Mouse (Mus musculus) kidney, postnatal 25 days (tissue): ENCODE measurements around the gene Gpr63.
"Not testable (repeated sequence)": the region's sequence is repeated elsewhere in the genome, so short reads cannot be mapped to it uniquely, and the experiment has no call there.

Experiments
- DNase-seq, 2 experiments: peaks; one replicate each; pipeline ENCODE4 v3.0.0; 2021; ENCODE audit warnings: mixed read lengths in 2 of 2

Gene Gpr63

DNA sequence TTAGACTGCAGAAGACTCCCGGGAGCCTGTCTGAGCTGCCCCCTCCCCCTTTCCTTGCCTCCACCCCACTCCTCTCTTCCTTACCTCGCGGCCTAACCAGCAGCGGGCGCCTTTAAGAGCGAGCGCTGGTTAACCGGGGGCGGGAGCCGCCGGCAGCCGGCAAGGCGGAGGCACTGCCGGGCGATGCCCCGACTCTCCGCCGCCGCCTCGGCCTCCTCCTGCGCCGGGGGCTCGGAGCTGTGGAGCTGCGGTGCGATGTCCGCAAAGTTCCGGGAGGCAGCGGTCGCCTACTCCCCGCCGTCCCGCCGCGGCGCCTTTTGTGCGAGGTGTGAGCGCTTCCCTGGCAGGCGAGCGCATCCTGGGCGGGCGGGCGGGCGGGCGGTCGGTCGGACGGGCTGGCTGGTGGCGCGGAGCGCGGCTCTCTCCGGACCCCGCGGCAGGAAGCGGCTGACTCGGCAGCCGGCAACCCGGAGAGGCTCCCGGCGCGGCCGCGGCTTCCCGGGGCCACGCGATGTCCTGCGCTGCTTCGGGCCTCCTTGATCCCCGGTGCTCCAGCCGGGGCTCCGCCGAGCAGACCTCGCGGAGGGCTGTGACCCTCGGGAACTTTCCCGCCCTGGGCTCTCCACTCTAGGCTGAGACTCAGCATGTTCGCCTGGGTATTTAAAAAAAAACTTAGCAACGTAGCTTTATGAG is at the start of gene Gpr63:
TSS of gene Gpr63 (plus strand) at position 109 of the 693 bp plus-strand sequence.
- DNase-seq = peak; percentile 57 to 81

DNA sequence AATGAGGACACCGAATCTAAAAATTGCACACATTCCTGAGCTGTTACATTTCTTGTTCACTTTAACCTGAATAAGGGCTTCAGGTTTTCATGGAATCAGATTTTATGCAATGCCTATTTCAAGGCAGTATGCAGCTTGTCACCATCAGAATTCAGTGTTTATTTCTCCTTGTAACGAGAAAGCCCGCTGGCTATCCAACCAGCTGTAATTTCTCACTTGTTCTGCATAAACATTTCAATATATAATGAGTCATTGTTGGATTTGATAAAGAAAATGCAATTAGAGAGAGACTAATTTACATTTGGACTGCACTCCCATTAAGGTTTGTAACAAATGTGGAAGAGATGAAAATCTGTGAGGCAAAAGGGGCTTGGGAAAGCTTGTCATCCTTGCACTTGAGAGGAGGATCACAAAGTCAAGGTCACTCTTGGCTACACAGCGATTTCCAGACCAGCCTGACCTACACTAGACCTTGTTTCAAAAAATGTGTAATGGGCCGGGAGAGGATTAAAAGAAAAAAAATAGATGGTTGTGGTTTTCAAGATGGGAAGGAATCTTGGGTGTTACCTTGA is 46.1 kb upstream of the Gpr63 start:
- DNase-seq = no peak

DNA sequence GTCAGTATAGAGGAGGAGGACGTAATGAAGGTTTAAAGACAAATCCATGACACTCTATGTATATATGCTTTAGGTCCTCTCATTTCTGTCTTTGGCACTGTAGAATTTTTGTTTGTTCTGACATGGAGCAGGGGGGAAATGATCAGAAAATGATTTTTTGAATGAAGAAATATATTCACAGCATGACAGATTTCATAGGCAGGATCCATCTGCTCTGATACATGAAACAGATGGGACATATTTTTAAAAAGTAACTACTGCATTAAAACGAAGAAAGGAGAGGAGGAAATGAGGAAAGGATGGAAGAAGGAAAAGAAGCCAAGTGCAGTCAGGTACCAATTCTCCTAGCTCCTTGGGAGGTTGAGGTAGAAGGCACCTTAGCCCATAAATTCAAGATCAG is 41.5 kb upstream of the Gpr63 start:
- DNase-seq = no peak

DNA sequence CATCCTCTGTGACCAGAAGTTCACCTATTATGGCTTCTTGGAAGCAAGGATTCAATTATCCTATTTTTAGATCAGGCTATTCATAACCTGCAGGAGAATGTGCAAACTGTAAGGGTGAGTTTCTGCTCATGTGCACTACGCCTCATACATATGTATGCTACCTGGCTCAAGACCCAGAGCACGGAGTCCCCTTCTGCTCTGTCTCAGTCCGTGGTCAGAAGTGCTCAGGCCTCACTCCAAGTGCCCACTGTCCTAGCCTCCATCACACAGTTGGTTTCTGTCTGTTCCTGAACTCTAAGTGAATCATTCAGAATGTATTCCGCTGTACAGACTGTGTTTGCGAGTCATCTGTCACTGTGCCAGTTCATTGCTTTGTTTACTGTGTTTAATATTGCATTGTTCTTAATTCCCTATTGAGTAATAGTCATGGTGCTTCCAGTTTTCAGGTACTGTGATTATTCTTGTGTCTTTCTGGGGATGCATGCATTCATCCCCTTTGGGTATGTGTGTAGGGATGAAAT is 37.9 kb upstream of the Gpr63 start:
- DNase-seq = no peak

DNA sequence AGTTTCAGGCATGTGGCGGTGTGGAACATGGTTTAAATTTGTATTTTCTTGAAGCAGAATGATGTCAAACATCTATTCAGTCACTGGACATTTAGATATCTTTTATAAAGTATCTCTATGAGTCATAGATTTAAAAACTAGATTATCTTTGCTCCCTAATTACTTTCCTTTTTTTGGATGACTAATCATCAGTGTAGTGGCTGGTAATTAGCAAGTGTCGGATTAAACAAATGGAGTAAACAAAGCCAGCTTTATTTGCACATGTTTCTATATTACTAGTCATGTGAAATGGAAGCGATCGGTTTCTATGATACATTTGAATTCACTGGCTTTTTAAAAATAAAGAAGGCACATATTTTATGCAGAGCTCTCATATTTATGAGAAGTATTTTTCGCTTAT is 37.3 kb upstream of the Gpr63 start:
- no peak for DNase-seq

DNA sequence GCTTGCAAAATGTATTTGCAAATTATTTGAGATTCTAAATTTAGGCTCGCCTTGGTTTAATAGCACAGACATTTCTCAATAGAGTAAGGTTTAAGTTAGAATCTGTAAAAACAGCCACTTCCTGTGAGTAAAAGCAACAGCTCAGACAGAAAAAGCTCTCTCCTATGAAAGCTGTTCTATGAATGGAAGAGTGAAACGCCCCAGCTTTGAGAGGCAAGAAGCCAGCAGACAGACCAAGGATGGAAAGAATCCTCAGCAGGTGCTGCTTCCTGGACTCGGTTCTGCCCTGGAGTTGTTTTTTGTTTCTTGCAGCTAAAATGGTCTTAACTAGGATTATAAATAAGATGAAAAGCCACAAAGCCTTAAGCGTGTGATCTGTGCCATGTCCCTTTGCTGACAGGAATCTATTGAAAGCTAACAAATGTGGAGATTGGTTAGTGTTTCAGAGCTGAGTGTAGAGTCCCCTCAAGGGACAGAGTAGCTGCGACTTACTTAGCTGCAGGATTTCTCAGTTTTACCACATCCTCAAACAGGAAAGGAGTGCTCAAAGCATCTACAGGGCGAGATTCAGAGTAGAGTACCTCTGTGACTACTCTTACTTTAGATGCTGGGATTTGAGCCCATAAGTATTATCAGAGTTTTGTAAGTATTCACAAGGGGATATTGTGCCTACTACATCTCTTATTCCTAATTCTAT is 23.3 kb upstream of the Gpr63 start:
- DNase-seq = no peak

DNA sequence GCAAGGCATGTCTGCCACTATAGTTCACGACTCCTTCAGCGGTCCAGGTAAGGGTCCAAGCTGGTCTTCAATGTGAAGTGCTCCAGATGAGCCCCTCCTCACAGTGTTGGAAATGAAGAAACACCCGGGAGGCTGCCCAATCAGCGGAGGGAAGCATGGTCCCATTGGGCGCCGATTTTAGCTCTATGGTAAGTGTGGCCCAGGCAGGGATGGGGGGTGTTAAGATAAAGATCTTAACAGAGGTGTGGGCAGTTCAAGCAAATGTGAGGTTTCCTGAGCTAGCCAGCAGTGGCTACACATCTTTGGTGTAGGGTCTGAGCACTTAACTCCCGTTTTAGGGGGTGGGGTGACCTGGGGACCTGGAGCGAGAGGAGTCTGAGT is 299 bp upstream of the Gpr63 start:
- no peak for DNase-seq

DNA sequence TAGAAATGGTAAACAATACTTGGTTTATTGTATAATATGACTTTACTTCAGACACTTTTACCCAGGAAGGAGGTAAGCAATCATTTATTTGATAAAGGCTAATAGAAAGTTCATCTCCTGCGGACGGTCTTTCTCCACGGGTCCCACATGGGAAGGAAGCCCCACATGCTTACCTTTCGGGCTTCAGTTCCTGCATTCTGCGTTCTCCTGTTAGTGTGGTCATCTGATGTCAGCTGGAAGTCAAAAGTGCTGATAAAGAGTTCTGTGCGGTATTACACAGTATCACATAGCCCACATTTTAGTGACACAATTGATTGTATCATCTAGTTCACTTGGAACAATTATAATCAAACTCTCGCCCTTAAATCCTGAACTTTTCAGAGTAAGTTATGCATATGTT is 1.0 kb downstream of the Gpr63 start:
- no peak for DNase-seq

DNA sequence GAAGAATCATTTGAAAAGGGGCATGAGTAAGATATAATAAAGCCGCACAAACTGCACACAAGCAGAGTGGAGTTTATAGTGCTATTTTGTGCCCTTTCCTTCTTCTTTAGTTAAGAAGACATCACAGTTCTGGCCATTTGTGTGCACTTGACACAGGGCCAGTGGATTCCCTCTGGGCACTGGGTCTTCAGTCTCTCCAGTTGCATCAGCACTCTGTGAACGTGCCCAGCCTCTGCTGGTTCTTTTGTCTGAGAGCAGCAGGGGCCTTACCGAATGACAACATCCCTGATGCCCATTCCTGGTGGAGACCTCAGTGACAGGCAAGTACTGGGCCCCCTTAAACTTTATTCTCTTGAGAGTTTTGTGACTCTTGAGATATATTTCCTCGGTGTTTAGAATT is 12.4 kb downstream of the Gpr63 start:
- no peak for DNase-seq

DNA sequence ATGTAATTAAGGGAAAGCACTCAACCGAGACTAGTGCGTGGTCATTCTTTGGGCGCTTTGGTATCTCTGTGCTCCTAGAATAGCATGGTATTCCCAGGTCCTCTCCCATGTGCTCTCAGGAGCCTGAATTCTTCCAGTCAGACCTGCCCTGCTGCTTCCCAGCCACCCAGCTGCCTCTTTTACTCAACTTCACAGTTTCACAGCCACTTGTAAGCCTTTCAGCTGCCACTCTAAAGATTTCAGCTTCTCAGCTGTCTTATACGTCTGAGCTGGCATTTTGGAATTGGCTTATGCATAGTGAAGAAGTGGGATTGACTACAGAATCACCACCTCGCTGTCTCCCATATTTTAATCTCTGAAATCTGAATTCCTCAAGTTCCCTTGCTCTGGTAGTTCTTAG is 19.4 kb downstream of the Gpr63 start:
- DNase-seq = no peak

DNA sequence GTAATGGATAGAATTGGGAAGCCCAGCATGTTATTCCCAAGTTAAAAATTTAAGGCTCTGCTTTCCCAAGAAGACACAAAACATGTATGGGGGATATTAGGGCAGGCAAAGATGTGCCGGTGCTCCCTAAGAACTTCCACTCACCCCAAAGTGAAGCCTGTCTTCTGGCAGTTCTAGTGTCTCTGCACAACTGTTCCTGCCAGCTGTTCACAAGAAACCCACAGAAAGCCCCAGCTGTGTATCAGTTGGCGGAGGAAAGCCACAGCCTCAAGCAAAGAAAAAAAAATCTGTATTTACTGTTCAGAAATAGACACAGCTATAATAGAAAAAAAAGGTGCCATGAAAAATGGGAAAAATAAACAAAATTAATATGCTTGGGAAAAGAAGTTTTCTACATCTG is 25.3 kb downstream of the Gpr63 start:
- DNase-seq = no peak

DNA sequence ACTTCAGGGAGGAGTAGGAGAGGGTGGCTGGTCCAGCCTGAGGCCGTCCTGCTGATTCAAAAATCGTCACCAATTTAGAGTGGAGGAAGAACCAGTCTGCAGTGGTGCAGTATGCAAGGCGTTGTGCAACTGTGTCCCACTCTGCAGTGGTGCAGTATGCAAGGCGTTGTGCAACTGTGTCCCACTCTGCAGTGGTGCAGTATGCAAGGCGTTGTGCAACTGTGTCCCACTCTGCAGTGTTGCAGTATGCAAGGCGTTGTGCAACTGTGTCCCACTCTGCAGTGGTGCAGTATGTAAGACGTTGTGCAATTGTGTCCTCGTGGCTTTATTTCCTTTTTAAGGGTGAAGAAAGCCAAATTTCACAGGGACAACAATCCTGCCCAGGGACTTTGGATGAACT is 43.1 kb downstream of the Gpr63 start:
- DNase-seq = not testable (repeated sequence)

DNA sequence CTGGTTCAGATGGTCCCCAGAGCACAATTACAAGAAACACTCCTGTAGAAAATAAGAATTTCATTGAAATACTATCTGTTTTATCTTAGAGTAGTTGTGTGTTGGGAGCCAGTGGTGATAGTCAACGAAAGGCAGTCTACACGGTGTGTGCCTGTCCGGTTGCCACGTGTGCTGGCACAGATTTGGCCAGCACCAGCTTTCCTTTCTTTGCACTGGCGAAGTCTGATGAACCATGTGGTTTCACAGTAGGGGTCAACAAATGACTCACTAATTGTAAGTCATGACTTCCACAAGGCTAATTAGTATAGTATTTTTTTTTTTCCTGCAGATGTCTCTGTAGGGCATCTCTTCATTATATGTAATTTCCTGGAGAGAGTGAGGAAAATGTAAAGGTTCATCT is 45.6 kb downstream of the Gpr63 start:
- DNase-seq = no peak

DNA sequence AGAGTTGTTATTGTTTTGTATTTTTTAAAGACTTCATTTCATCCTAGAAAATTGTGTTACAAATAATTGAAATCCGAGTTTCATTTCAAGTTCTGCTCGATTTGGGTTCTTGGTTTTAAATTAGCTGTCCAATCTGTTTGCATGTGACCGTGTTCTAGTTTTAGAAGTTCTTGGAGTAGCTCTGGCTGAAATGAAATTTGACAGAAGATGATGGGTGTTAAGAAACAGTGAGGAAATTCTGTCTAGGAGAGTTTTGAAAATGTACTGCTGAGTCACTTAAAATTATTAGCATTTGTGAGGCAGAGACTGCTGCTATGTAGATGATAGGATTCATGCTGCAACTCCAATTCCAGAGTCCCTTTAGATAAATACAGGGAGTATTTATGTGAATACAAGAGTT is 46.5 kb downstream of the Gpr63 start:
- no peak for DNase-seq

DNA sequence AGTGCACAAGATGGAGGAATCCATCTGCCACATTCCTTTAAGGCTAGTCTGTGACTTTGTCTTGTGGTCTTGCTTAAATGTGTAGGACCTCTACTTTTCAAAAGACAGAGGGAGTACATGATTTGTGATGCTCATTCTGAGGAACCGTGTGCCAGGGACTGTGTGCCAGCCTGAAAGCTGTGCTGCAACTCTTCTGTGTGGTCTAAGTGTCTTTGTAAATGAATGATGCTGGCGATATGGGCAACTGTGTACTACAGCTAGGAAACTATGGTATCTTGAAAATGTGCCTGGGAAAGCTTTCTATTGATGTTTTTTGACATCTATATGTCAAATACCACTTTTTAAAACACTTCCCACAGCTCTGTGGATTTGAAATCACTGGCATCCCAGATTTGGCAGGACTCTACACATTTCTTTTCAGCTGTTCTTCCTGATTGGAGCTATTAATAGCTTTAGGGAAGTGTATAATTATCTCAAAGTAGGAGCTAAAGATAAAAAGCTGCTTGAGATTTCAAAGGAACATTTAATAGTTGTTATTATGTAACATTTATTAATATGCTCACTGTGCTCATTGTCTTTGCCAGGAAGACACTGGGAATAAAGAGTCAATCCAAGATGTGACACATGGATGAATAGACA is 48.9 kb downstream of the Gpr63 start:
- DNase-seq = no peak

DNA sequence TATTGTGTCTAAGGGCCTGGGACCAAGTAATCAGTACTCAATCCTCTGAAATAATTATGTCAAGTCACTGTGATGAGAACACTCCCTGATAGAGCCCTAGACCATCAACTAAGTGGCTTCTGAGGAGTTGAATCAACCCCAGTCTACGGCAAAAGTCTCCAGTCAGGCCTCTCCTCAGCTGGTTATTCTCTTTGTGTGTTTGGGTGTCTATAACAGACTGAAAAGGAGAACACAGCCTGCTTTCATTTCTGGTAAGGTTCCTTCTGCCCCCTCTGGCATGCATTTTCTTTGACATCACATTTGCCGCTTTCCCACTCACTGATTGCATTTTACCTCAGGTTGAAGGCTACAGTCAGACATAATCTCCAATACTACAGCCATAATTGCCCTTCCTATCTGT is 62.0 kb downstream of the Gpr63 start:
- no peak for DNase-seq

DNA sequence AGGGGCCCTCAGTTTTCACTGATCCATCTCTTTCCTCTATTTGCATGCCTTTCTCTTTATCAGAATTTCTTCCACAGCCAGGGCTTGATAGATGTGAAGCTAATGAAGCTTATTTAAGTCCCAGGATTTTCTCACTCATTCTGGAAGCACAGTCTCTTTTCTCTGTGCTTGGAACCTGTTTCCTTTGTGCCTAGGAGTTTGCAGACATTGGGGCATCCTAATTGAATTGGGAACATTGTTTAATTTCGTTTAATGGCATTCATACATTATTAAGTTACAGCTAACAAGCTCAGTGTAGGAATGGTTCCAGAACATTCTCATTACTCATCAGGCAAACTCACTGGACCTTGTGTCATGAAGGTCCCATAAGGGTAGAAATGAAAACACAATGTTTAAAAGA is 62.5 kb downstream of the Gpr63 start:
- no peak for DNase-seq

DNA sequence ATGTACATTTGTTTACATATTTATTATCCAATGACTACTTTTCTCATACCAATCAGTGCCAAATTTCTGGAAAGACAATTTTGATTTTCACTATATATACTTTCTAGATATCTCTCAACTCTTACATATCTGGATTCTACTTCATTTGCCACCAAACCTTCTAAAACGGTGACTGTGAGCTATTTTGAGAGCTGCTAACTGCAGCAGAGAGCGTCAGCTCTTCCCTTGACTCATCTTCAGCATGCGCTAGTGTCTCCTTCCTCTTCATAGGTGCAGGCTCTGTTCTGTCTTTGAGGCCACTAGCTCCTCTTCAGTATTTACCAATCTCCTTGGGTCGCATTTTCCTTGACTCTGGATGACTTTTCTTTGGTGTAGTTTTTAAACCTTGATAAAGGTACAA is 63.7 kb downstream of the Gpr63 start:
- no peak for DNase-seq

DNA sequence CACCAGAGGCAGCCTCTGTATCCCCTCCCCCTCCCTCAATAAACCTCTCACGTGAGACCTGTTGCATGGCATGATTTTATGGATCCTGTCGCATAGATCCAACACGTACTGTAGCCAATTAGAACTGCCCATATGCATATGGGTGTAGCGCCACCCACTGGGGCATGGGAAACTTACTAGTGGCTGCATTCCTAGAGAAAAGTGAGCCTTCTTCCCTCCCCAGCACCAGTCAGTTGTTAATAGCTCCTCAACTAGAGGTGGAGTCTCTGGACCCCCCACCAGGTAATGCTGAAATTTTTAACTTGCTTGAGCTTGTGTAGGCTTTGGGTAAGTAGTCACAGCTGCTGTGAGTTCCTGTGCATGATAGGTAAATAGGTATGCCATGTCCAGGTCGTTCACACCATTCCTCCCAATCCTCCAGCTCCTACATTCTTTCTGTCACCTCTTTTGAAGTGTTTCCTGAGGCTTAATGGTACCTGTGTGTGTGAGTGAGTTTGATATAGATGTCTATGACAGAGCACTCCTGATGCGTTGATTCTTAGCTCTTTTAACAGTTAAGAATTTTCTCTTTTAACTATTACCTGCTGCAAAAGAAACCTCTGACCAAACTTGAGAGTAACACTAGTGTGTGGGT is 69.1 kb downstream of the Gpr63 start:
- DNase-seq = peak in 1 of 2 experiments; percentile 6

DNA sequence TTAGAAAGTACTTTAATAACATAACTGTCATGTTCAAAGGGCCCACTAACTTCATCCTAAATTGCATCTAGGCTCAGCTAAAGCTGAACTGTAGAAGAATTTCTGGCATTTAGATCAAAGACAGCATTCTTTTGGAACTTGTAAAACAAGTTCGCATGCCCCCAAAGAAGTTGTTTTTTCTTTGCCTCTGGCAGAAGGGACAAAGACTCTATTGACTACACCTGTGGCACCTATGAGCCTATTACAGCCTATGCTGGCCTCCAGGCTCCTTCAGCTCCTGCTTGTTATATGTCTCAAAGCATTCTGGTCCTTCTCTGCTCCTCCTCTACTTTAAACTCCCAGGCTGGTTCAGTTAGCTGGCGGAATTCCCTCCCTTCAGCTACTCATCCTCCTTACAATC is 69.6 kb downstream of the Gpr63 start:
- no peak for DNase-seq

DNA sequence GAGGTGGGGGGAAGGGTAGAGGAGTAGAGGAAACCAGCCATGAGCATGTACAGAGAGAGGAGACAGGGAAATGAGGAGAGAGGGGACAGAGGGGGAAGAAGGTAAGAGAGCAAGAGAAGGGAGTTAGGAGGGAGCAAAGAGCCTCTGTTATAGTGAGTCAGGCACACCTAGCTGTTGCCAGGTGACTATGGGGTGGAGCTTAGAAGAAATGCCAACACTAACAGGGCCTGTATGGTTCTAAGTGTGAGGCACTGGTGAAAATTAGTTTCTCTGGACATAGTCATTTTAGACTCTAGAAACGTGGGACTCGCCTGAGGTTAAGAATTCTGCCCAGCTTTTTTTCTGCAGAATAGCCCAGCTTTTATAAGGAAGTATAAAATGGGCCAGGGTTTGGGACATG is 71.1 kb downstream of the Gpr63 start:
- no peak for DNase-seq

DNA sequence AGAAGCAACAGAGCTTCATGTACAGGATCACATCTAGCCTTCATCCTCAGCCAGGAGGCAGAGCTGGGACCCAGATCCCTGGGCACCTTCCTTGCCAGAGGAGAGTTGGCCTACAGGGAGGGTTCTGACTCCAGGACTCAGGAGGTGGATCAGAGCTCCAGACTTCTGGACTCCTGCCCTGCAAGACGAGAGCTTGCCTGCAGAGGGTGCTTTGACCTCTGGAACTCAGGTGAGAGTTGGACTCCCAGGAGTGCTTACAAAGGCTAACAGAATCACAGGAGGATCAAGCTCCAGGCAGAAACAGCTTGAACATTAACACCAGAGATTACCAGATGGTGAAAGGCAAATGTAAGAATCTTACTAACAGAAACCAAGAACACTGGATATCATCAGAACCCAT is 89.3 kb downstream of the Gpr63 start:
- peak; percentile 43 to 69 for DNase-seq
